11 mouse cellular contexts compared by ENCODE assay signal in the genomic region with DNA sequence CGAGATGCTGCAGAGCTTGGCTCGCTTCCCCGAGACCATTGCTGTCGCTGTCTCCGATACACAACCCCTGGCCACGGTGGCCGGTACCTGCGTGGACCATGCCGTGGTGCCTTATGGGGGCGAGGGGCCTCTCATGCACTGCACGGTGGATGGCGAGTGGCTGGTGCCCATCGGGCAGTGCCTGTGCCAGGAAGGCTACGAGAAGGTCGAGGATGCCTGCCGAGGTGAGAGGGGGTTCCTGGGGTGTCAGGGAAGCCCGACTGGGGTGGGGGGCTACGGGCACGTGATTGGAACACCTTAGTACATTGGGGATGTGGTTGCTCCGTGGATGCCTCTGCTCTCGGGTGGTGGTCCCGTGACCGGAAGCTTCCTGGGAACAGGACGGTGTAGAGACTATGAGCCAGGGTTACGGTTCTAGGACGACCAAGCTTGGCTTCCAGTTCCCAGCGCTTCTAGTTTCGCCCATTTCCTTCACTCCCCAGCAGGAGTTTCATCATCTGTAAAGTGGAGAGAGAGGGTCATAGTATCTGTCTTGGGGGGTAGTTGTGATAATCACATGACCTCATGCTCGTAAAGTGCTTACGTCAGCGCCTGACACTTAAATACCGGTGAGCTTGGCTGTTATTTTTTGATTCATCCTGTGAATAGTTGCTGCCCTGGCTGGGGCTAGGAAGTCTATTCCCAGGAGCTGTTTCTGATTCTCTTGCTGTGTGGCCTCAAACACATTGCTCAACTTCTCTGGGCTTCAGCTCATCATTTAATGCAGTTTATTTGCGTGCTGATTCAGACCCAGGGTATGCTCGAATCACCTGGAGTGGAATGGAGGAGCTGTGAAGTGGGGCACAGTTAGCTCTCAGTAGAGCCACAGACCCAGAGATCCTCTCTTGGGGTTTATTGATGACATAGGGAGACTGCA. TPM values are rescaled to one million over a fixed set of nuclear protein-coding genes. Genes with fewer than 3 reads are reported as not detected.
A peak's percentile ranks its signal among the peaks of the same experiment; 100 is the strongest.
DNase-seq lines count a peak whose midpoint lies in the region; ATAC-seq and TF ChIP-seq lines count a peak whose summit lies in the region.
"Had no signal": no experiment of that assay in that cellular context is flagged by ENCODE, and none has a peak within 500 bp of the region (broad histone marks: within the 10 kb centered on the region; RNA-seq: fewer than 3 reads in every experiment).

No protein-coding gene starts in this region.

- H3K27me3 ChIP-seq in forebrain, embryonic 12.5 days: peaks cover 10% of the 10 kb centered on the region
- peaks cover 3% of the 10 kb centered on the region for H3K27me3 ChIP-seq in forebrain, embryonic 13.5 days
- no peaks in the 10 kb centered on the region; the same call in 1 of the 2 replicates for H3K27me3 ChIP-seq in lung, embryonic 14.5 days (ENCODE audit: insufficient read depth, low read length)
- no peaks in the 10 kb centered on the region for H3K27me3 ChIP-seq in embryonic facial prominence, embryonic 14.5 days (replicated peaks; ENCODE audit: control insufficient read depth, insufficient read depth, low read length)
- H3K27me3 ChIP-seq in liver, postnatal 0 days (ENCODE audit: insufficient read depth, low read length): no peaks in the 10 kb centered on the region

- WGBS in forebrain, embryonic 12.5 days: 93% methylated on average over 34 of the region's 34 CpGs
- WGBS in forebrain, embryonic 13.5 days: 95% methylated on average over 34 of the region's 34 CpGs
- WGBS in lung, embryonic 14.5 days: 86% methylated on average over 34 of the region's 34 CpGs
- WGBS in embryonic facial prominence, embryonic 14.5 days: 91% methylated on average over 32 of the region's 34 CpGs
- 81% methylated on average over 34 of the region's 34 CpGs for WGBS in liver, postnatal 0 days (ENCODE audit: insufficient replicate concordance)

- H3K27ac ChIP-seq in forebrain, embryonic 12.5 days: peak overlapping the region; percentile 53; the same call in 1 of the 2 replicates
- no peak overlapping the region for H3K27ac ChIP-seq in forebrain, embryonic 13.5 days
- H3K27ac ChIP-seq in lung, embryonic 14.5 days (ENCODE audit: low read depth): peak overlapping the region; percentile 77
- peak overlapping the region; percentile 39 for H3K27ac ChIP-seq in embryonic facial prominence, embryonic 14.5 days (replicated peaks; ENCODE audit: low read depth, low read length)
- H3K27ac ChIP-seq in liver, postnatal 0 days (ENCODE audit: low read depth): peak overlapping the region; percentile 55

- ATAC-seq in forebrain, embryonic 12.5 days (ENCODE audit: low FRiP score): no peak
- no peak for ATAC-seq in forebrain, embryonic 13.5 days
- ATAC-seq in lung, embryonic 14.5 days (ENCODE audit: insufficient read depth): no peak
- no peak for ATAC-seq in embryonic facial prominence, embryonic 14.5 days (ENCODE audit: low read depth)
- no peak for ATAC-seq in liver, postnatal 0 days

- H3K36me3 ChIP-seq in forebrain, embryonic 12.5 days (replicated peaks): no peaks in the 10 kb centered on the region
- no peaks in the 10 kb centered on the region for H3K36me3 ChIP-seq in forebrain, embryonic 13.5 days (ENCODE audit: poor library complexity, severe bottlenecking)
- peaks cover 23% of the 10 kb centered on the region for H3K36me3 ChIP-seq in lung, embryonic 14.5 days (ENCODE audit: insufficient read depth)
- H3K36me3 ChIP-seq in embryonic facial prominence, embryonic 14.5 days (ENCODE audit: control insufficient read depth, insufficient read depth, low read length): no peaks in the 10 kb centered on the region
- peaks cover 4% of the 10 kb centered on the region; the same call in 1 of the 2 replicates for H3K36me3 ChIP-seq in liver, postnatal 0 days (replicated peaks; ENCODE audit: insufficient read depth, low read length)

- no peak overlapping the region for H3K4me2 ChIP-seq in forebrain, embryonic 12.5 days
- H3K4me2 ChIP-seq in forebrain, embryonic 13.5 days: no peak overlapping the region
- peak overlapping the region; percentile 37; the same call in 1 of the 2 replicates for H3K4me2 ChIP-seq in lung, embryonic 14.5 days
- H3K4me2 ChIP-seq in embryonic facial prominence, embryonic 14.5 days (ENCODE audit: low read depth, low read length): peak overlapping the region; percentile 15; the same call in 1 of the 2 replicates
- no peak overlapping the region for H3K4me2 ChIP-seq in liver, postnatal 0 days (ENCODE audit: low read depth, low read length)

- no peak overlapping the region for H3K4me3 ChIP-seq in forebrain, embryonic 12.5 days (replicated peaks)
- H3K4me3 ChIP-seq in forebrain, embryonic 13.5 days: no peak overlapping the region
- no peak overlapping the region for H3K4me3 ChIP-seq in lung, embryonic 14.5 days (ENCODE audit: low read depth, low read length)
- no peak overlapping the region for H3K4me3 ChIP-seq in embryonic facial prominence, embryonic 14.5 days (ENCODE audit: low read depth, low read length)
- H3K4me3 ChIP-seq in liver, postnatal 0 days (ENCODE audit: low read depth, low read length): no peak overlapping the region

- no peak for TF ChIP-seq EP300 in liver, postnatal 0 days (IDR thresholded peaks at IDR 0.05; ENCODE audit: low read depth)

- TF ChIP-seq CTCF in lung, embryonic 14.5 days (IDR thresholded peaks at IDR 0.05; ENCODE audit: low read depth): no peak
- no peak for TF ChIP-seq CTCF in liver, postnatal 0 days (IDR thresholded peaks at IDR 0.05; ENCODE audit: low read depth)

- H3K4me1 ChIP-seq in forebrain, embryonic 12.5 days: peaks cover 65% of the 10 kb centered on the region
- peaks cover 35% of the 10 kb centered on the region for H3K4me1 ChIP-seq in forebrain, embryonic 13.5 days
- H3K4me1 ChIP-seq in lung, embryonic 14.5 days (ENCODE audit: insufficient read depth): peaks cover 18% of the 10 kb centered on the region
- H3K4me1 ChIP-seq in embryonic facial prominence, embryonic 14.5 days (ENCODE audit: control insufficient read depth, insufficient read depth, low read length): peaks cover 32% of the 10 kb centered on the region
- H3K4me1 ChIP-seq in liver, postnatal 0 days (ENCODE audit: insufficient read depth): peaks cover 42% of the 10 kb centered on the region

- DNase-seq in lung, embryonic 14.5 days: no peak
- no peak for DNase-seq in lung, adult 18-20 months
- DNase-seq in embryonic facial prominence, embryonic 14.5 days (ENCODE audit: low spot score): no peak
- DNase-seq in liver, postnatal 0 days: no peak
- DNase-seq in spleen, postnatal 10 days (ENCODE audit: low spot score in 2 of 2): no peak
- DNase-seq in adrenal gland, adult 2 months: no peak
- DNase-seq: cerebellum, adult 2 months; gastrocnemius, postnatal 36 days had no signal

- no peak overlapping the region for H3K9ac ChIP-seq in forebrain, embryonic 12.5 days
- H3K9ac ChIP-seq in forebrain, embryonic 13.5 days: no peak overlapping the region
- no peak overlapping the region for H3K9ac ChIP-seq in lung, embryonic 14.5 days
- no peak overlapping the region for H3K9ac ChIP-seq in embryonic facial prominence, embryonic 14.5 days (ENCODE audit: low read depth, low read length)
- H3K9ac ChIP-seq in liver, postnatal 0 days (replicated peaks): no peak overlapping the region

- no peaks in the 10 kb centered on the region for H3K9me3 ChIP-seq in forebrain, embryonic 12.5 days
- no peaks in the 10 kb centered on the region for H3K9me3 ChIP-seq in forebrain, embryonic 13.5 days (replicated peaks)
- no peaks in the 10 kb centered on the region for H3K9me3 ChIP-seq in lung, embryonic 14.5 days (ENCODE audit: low read depth, low read length)
- H3K9me3 ChIP-seq in embryonic facial prominence, embryonic 14.5 days (ENCODE audit: control insufficient read depth, low read length): no peaks in the 10 kb centered on the region
- H3K9me3 ChIP-seq in liver, postnatal 0 days (ENCODE audit: low read length): no peaks in the 10 kb centered on the region

RNA-seq across cellular contexts. Expression of gene Epha2, which starts 8.1 kb away (rescaled TPM):
- 1.9 and 2.0 TPM in 2 replicates for polyA plus RNA-seq in forebrain, embryonic 12.5 days (2016; fragmentation: Nextera tagmentation; extraction: Ambion mirVana)
- 1.0 and 1.3 TPM in 2 replicates for polyA plus RNA-seq in forebrain, embryonic 13.5 days (2015; fragmentation: Nextera tagmentation; extraction: Ambion mirVana)
- polyA plus RNA-seq in lung, embryonic 14.5 days (2014; fragmentation: Nextera tagmentation; extraction: Ambion mirVana): 6.9 and 7.6 TPM in 2 replicates
- polyA plus RNA-seq in embryonic facial prominence, embryonic 14.5 days (2014; fragmentation: Nextera tagmentation; extraction: Ambion mirVana): 2.1 and 4.2 TPM in 2 replicates
- 1.5 and 2.4 TPM in 2 replicates for polyA plus RNA-seq in liver, postnatal 0 days (2015; fragmentation: Nextera tagmentation; extraction: Ambion mirVana)
- total RNA-seq in adrenal gland, adult 2 months (2021): 10 to 100 TPM; 11.7 to 19.4 TPM
- 18.0 and 24.1 TPM in 2 replicates for polyA plus RNA-seq in adrenal gland, adult 2 months (2012; rRNA removed)

RNA-seq across cellular contexts. Expression of gene Fam131c, which starts 58.9 kb away (rescaled TPM):
- 1.00 and 1.1 TPM in 2 replicates for polyA plus RNA-seq in forebrain, embryonic 12.5 days (2016; fragmentation: Nextera tagmentation; extraction: Ambion mirVana)
- polyA plus RNA-seq in forebrain, embryonic 13.5 days (2015; fragmentation: Nextera tagmentation; extraction: Ambion mirVana): 3.3 and 3.8 TPM in 2 replicates
- 3.2 and 4.2 TPM in 2 replicates for polyA plus RNA-seq in lung, embryonic 14.5 days (2014; fragmentation: Nextera tagmentation; extraction: Ambion mirVana)
- polyA plus RNA-seq in embryonic facial prominence, embryonic 14.5 days (2014; fragmentation: Nextera tagmentation; extraction: Ambion mirVana): 2.2 and 2.9 TPM in 2 replicates
- polyA plus RNA-seq in liver, postnatal 0 days (2015; fragmentation: Nextera tagmentation; extraction: Ambion mirVana): 0.53 and 0.96 TPM in 2 replicates
- 1 to 10 TPM in 1 of 2 experiments, under 1 TPM in 1; 0.86 to 4.5 TPM for total RNA-seq in adrenal gland, adult 2 months (2021)
- polyA plus RNA-seq in adrenal gland, adult 2 months (2012; rRNA removed): 3.1 and 9.5 TPM in 2 replicates
- total RNA-seq: neutrophil, adult 5-6 weeks had no signal

Comparison
In these comparisons a context has a peak if more than half of its experiments do, and no peak if none do; other contexts are left out.
1. H3K4me2 ChIP-seq: peak in lung, embryonic 14.5 days (single experiment) and embryonic facial prominence, embryonic 14.5 days (single experiment); none in forebrain, embryonic 12.5 days (single experiment), forebrain, embryonic 13.5 days (single experiment) and liver, postnatal 0 days (single experiment).